Mouse (Mus musculus): ENCODE results near the gene Trp53i11.

- TF ChIP-seq CTCF (IDR thresholded peaks at IDR 0.05; ENCODE audit: low read depth, low read length) (no peak), GATA1 (IDR thresholded peaks at IDR 0.05; ENCODE audit: borderline replicate concordance, low read length) (no peak), GATA2 (IDR thresholded peaks at IDR 0.05; ENCODE audit: borderline replicate concordance, low read depth, low read length) (no peak), TAL1 (conservative IDR thresholded peaks at IDR 0.05; ENCODE audit: low read depth, low read length) (no peak), POLR2AphosphoS5 (IDR thresholded peaks at IDR 0.05; ENCODE audit: insufficient replicate concordance, low read depth, low read length) (no peak)
These were observed 46.0 kb upstream of the Trp53i11 start for GRCm38 (mm10) chr2:93141329-93141728.

Measured in G1E (cell line).